Mouse (Mus musculus) embryonic facial prominence, embryonic 12.5 days (tissue): ENCODE data around the gene Hist1h3a. TPM values are rescaled to one million over a fixed set of nuclear protein-coding genes. Genes with fewer than 3 reads are reported as not detected.

Source experiments
- ATAC-seq: fragments of 200-750 bp; cut with Nextera tagmentation; 2 replicates; pipeline ENCODE4 v1.8.0; 2017; ENCODE audit not compliant: insufficient number of reproducible peaks, insufficient read depth, low FRiP score, low TSS enrichment
- H3K27ac ChIP-seq: fragments of 300-500 bp; sonication (generic); 2 replicates; pipeline ENCODE4 v1.5.1; 2016; ENCODE audit warnings: mild to moderate bottlenecking
- H3K27me3 ChIP-seq: fragments of 300-500 bp; sonication (generic); 2 replicates; pipeline ENCODE4 v1.6.1; 2016; ENCODE audit warnings: mild to moderate bottlenecking, moderate library complexity
- H3K36me3 ChIP-seq: fragments of 300-500 bp; sonication (generic); 2 replicates; pipeline ENCODE4 v1.6.1; 2016; ENCODE audit warnings: mild to moderate bottlenecking
- H3K4me1 ChIP-seq: fragments of 300-500 bp; sonication (generic); 2 replicates; pipeline ENCODE4 v1.6.1; 2016
- H3K4me2 ChIP-seq: fragments of 300-500 bp; sonication (generic); replicated peaks from 2 replicates; pipeline ENCODE4 v1.6.1; 2016; ENCODE audit warnings: mild to moderate bottlenecking, moderate library complexity
- H3K4me3 ChIP-seq: fragments of 300-500 bp; sonication (generic); 2 replicates; pipeline ENCODE4 v1.5.1; 2016; ENCODE audit warnings: mild to moderate bottlenecking
- H3K9ac ChIP-seq: fragments of 300-500 bp; sonication (generic); 2 replicates; pipeline ENCODE4 v1.6.1; 2016; ENCODE audit warnings: mild to moderate bottlenecking, moderate library complexity
- H3K9me3 ChIP-seq: fragments of 300-500 bp; sonication (generic); 2 replicates; pipeline ENCODE4 v1.6.1; 2016; ENCODE audit warnings: mild to moderate bottlenecking, moderate library complexity
- WGBS: fragments of 180-500 bp; shearing (Covaris S2); methylation state at CpG from one replicate; pipeline ENCODE4 v1.1.7; 2016; 5-methylcytosine and 5-hydroxymethylcytosine counted together
- microRNA-seq: library from miRNA; unstranded; fragments of <30 nt; microRNA quantifications from one replicate; pipeline ENCODE4, GENCODE M21; 2017
- polyA plus RNA-seq: library from polyadenylated mRNA; unstranded; fragments of >200 nt; fragmentation: Nextera tagmentation; extraction: Ambion mirVana; gene quantifications from 2 replicates; pipeline ENCODE4 v1.2.1, GENCODE M21; 2016

Hist1h3a gene
- polyA plus RNA-seq, 1 experiment from 2014 or later: 7.8 TPM

DNA sequence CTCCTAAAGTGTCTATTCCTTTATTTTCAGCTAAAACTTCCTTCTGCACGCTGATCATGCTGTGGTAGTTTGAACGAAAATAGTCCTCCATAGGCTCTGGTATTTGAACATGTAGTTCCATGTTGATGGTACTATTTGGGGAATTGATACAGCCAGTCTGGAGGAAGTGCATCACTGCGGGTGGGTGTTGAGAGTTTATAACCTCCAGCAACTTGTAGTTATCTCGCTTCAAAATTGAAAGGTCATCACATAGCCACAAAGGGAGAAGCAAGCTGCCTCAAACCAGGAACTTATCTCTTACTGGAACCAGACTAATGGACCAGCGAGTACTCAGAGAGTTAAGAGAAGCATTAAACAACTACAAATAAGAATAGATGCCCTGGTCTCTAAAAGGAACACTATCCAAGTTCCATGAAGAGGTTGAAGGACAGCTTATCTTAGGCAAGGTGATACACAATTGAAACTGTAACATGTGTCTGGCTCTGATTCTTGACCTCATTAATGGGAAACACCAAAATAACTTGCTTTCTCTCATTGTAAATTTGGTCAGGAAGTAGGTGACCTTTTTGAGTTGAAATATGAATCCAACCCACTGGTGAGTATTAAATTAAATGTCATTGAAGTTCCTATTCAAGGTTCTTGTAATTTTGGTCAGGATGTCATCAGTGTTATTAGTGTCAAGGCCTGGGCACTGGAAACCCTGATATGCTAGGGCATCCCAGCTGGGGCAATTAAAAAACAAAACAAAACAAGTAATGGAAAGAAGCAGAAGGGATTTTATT, 45.7 kb downstream of the Hist1h3a start:
- no peak for ATAC-seq

More for the DNA sequence above, 45.7 kb downstream of the Hist1h3a start:
- no peaks in the 10 kb centered on the region for H3K9me3 ChIP-seq
- H3K27me3 ChIP-seq: no peaks in the 10 kb centered on the region
- WGBS: 83% methylated on average over 5 of the region's 5 CpGs
- H3K27ac ChIP-seq: no peak overlapping the region
- no peaks in the 10 kb centered on the region for H3K36me3 ChIP-seq
- no peaks in the 10 kb centered on the region for H3K4me1 ChIP-seq
- H3K4me3 ChIP-seq: no peak overlapping the region
- no peak overlapping the region for H3K4me2 ChIP-seq
- no peak overlapping the region for H3K9ac ChIP-seq

Small RNA genes lying within 50 kb of the gene (microRNA-seq; reads per million reads assigned to microRNA genes)
- gene Gm44314: not detected
- gene Gm44484: not detected

Other genes starting within 250 kb of the Hist1h3a start
- gene Hist1h4h, start 231.3 kb downstream of the Hist1h3a start, polyA plus RNA-seq: 6.2 and 6.8 TPM in 2 replicates
- gene Hist1h2af, start 228.5 kb downstream of the Hist1h3a start, polyA plus RNA-seq: 10.7 and 15.5 TPM in 2 replicates
- 7.8 and 11.8 TPM in 2 replicates for gene Hist1h3g, start 227.0 kb downstream of the Hist1h3a start, polyA plus RNA-seq
- gene Hist1h2bh, start 219.0 kb downstream of the Hist1h3a start, polyA plus RNA-seq: 1.3 and 1.5 TPM in 2 replicates
- gene Hist1h3f, start 218.3 kb downstream of the Hist1h3a start, polyA plus RNA-seq: 1.3 and 2.3 TPM in 2 replicates
- gene Hist1h4f, start 210.7 kb downstream of the Hist1h3a start, polyA plus RNA-seq: 2.1 and 2.4 TPM in 2 replicates
- gene Hist1h1d, start 209.1 kb downstream of the Hist1h3a start, polyA plus RNA-seq: 0.64 and 0.75 TPM in 2 replicates
- gene Hist1h3e, start 200.0 kb downstream of the Hist1h3a start, polyA plus RNA-seq: 9.5 and 9.6 TPM in 2 replicates
- gene Hist1h2ae, start 191.2 kb downstream of the Hist1h3a start, polyA plus RNA-seq: 139 and 153 TPM in 2 replicates
- 11.4 and 15.7 TPM in 2 replicates for gene Hist1h2bg, start 191.0 kb downstream of the Hist1h3a start, polyA plus RNA-seq
- 10.7 and 11.9 TPM in 2 replicates for gene Hist1h2bf, start 188.2 kb downstream of the Hist1h3a start, polyA plus RNA-seq
- 2.0 and 3.6 TPM in 2 replicates for gene Hist1h2ad, start 188.0 kb downstream of the Hist1h3a start, polyA plus RNA-seq
- 5.5 and 7.0 TPM in 2 replicates for gene Hist1h3d, start 186.6 kb downstream of the Hist1h3a start, polyA plus RNA-seq
- 123 and 126 TPM in 2 replicates for gene Hist1h4d, start 180.8 kb downstream of the Hist1h3a start, polyA plus RNA-seq
- 3.3 and 3.6 TPM in 2 replicates for gene Hist1h2be, start 141.3 kb downstream of the Hist1h3a start, polyA plus RNA-seq
- 22.6 and 24.2 TPM in 2 replicates for gene Hist1h1e, start 139.8 kb downstream of the Hist1h3a start, polyA plus RNA-seq
- 1.3 TPM in 2 replicates for gene Hist1h2ac, start 78.4 kb downstream of the Hist1h3a start, polyA plus RNA-seq
- gene Hist1h2bc, start 78.2 kb downstream of the Hist1h3a start, polyA plus RNA-seq: 35.4 and 35.6 TPM in 2 replicates
- 0.24 and 0.25 TPM in 2 replicates for gene Hist1h1t, start 66.6 kb downstream of the Hist1h3a start, polyA plus RNA-seq
- 10.5 and 13.6 TPM in 2 replicates for gene Hist1h4c, start 63.9 kb downstream of the Hist1h3a start, polyA plus RNA-seq
- gene Hfe, start 51.5 kb downstream of the Hist1h3a start, polyA plus RNA-seq: 3.2 and 3.5 TPM in 2 replicates
- gene Hist1h1c, start 23.6 kb downstream of the Hist1h3a start, polyA plus RNA-seq: 20.5 and 22.8 TPM in 2 replicates
- gene Hist1h3c, start 16.8 kb downstream of the Hist1h3a start, polyA plus RNA-seq: 19.2 and 19.3 TPM in 2 replicates
- gene Hist1h2bb, start 15.7 kb downstream of the Hist1h3a start, polyA plus RNA-seq: 3.6 and 5.0 TPM in 2 replicates
- 58.7 and 62.9 TPM in 2 replicates for gene Hist1h2ab, start 11.3 kb downstream of the Hist1h3a start, polyA plus RNA-seq
- 14.0 and 23.7 TPM in 2 replicates for gene Hist1h3b, start 10.1 kb downstream of the Hist1h3a start, polyA plus RNA-seq
- gene Hist1h4b, start 5.4 kb downstream of the Hist1h3a start, polyA plus RNA-seq: 9.4 and 11.5 TPM in 2 replicates
- 1.1 and 1.2 TPM in 2 replicates for gene Hist1h4a, start 1.2 kb downstream of the Hist1h3a start, polyA plus RNA-seq
- 4.0 and 5.8 TPM in 2 replicates for gene Hist1h1a, start 1.3 kb upstream of the Hist1h3a start, polyA plus RNA-seq
- 0.10 TPM in 1 of 2 replicates, not detected in the other for gene Trim38, start 7.5 kb upstream of the Hist1h3a start, polyA plus RNA-seq
- not detected in 2 replicates for gene Slc17a2, start 44.6 kb upstream of the Hist1h3a start, polyA plus RNA-seq
- gene Slc17a3, start 77.0 kb upstream of the Hist1h3a start, polyA plus RNA-seq: not detected in 2 replicates
- gene Slc17a1, start 105.4 kb upstream of the Hist1h3a start, polyA plus RNA-seq: not detected in 2 replicates
- gene Slc17a4, start 152.6 kb upstream of the Hist1h3a start, polyA plus RNA-seq: not detected in 2 replicates
- not detected in 2 replicates for gene Hist1h2ba, start 171.8 kb upstream of the Hist1h3a start, polyA plus RNA-seq
- gene Hist1h2aa, start 172.1 kb upstream of the Hist1h3a start, polyA plus RNA-seq: not detected in 2 replicates
- 0.40 TPM in 1 of 2 replicates, not detected in the other for gene Scgn, start 228.8 kb upstream of the Hist1h3a start, polyA plus RNA-seq